Mouse (Mus musculus) kidney, postnatal 0 days (tissue): ENCODE data around the gene Lgals3bp. TPM values are rescaled to one million over a fixed set of nuclear protein-coding genes. Genes with fewer than 3 reads are reported as not detected.

Experiments
- ATAC-seq: fragments of 200-750 bp; cut with Nextera tagmentation; replicated peaks from 2 replicates; pipeline ENCODE4 v1.8.0; 2017; ENCODE audit warnings: low read depth, moderate number of reproducible peaks, moderate TSS enrichment, moderate library complexity; ENCODE audit not compliant: low FRiP score
- DNase-seq: peaks from one replicate; pipeline ENCODE4 v3.0.0-alpha.2; 2016; ENCODE audit warnings: low spot score
- H3K27ac ChIP-seq: fragments of 300-500 bp; sonication (generic); 2 replicates; pipeline ENCODE4 v1.5.1; 2014; ENCODE audit warnings: mild to moderate bottlenecking
- H3K27me3 ChIP-seq: fragments of 300-500 bp; sonication (generic); 2 replicates; pipeline ENCODE4 v1.6.1; 2014; ENCODE audit warnings: low read length, mixed read lengths; ENCODE audit not compliant: insufficient read depth
- H3K36me3 ChIP-seq: fragments of 300-500 bp; sonication (generic); 2 replicates; pipeline ENCODE4 v1.6.1; 2014; ENCODE audit warnings: low read length, mixed read lengths; ENCODE audit not compliant: insufficient read depth
- H3K4me1 ChIP-seq: fragments of 300-500 bp; sonication (generic); replicated peaks from 2 replicates; pipeline ENCODE4 v1.6.1; 2014; ENCODE audit warnings: antibody characterized with exemption, low read length, mixed read lengths; ENCODE audit not compliant: insufficient read depth
- H3K4me2 ChIP-seq: fragments of 300-500 bp; sonication (generic); 2 replicates; pipeline ENCODE4 v1.6.1; 2014; ENCODE audit warnings: mild to moderate bottlenecking, low read length, moderate library complexity, mixed read lengths
- H3K4me3 ChIP-seq: fragments of 300-500 bp; sonication (generic); replicated peaks from 2 replicates; pipeline ENCODE4 v1.5.1; 2014; ENCODE audit warnings: low read depth, low read length
- H3K9ac ChIP-seq: fragments of 300-500 bp; sonication (generic); 2 replicates; pipeline ENCODE4 v1.6.1; 2014; ENCODE audit warnings: low read depth, low read length
- H3K9me3 ChIP-seq: fragments of 300-500 bp; sonication (generic); replicated peaks from 2 replicates; pipeline ENCODE4 v1.6.1; 2016; ENCODE audit warnings: low read length, inconsistent platforms, mixed read lengths
- CTCF ChIP-seq: IDR thresholded peaks from 2 replicates; pipeline ENCODE4 v1.5.1; 2016; ENCODE audit warnings: antibody characterized with exemption, low read depth, mild to moderate bottlenecking, moderate library complexity
- WGBS: fragments of 180-500 bp; shearing (Covaris S2); extraction: QIAGEN DNeasy Blood & Tissue Kit; methylation state at CpG from one replicate; pipeline ENCODE4 v1.1.7; 2014; 5-methylcytosine and 5-hydroxymethylcytosine counted together
- polyA plus RNA-seq: library from polyadenylated mRNA; unstranded; fragments of >200 nt; fragmentation: Nextera tagmentation; extraction: Ambion mirVana; gene quantifications from 2 replicates; pipeline ENCODE4 v1.2.1, GENCODE M21; 2015

Lgals3bp gene
- polyA plus RNA-seq, 1 experiment from 2014 or later, result 80.3 TPM

- Histone ChIP-seq H3K4me3 (peak overlapping the region; percentile 85), H3K9ac (peak overlapping the region; percentile 95), H3K4me1 (peaks cover 9% of the 10 kb centered on the region; the same call in 1 of the 2 replicates), H3K27ac (peak overlapping the region; percentile 85), H3K27me3 (no peaks in the 10 kb centered on the region), H3K4me2 (peak overlapping the region; percentile 93), H3K9me3 (no peaks in the 10 kb centered on the region), H3K36me3 (0 out of 2 replicates have a peak, but pooled peaks cover 4% of the 10 kb centered on the region)
- DNase-seq (peak; percentile 95), ATAC-seq (peak; percentile 89)
- under 1% methylated on average over 41 of the region's 43 CpGs for whole genome bisulfite sequencing
- TF ChIP-seq CTCF, result peak; percentile 68
Measured at GRCm38 (mm10) chr11:118355205-118355604, 46.7 kb downstream of the Lgals3bp start.

GRCm38 (mm10) chr11:118354636-118355191 is 47.2 kb downstream of the Lgals3bp start:
- WGBS, result under 1% methylated on average over 46 of the region's 47 CpGs
- Histone ChIP-seq H3K4me2 (peak overlapping the region; percentile 93), H3K27ac (peak overlapping the region; percentile 85), H3K9ac (peak overlapping the region; percentile 95), H3K27me3 (no peaks in the 10 kb centered on the region), H3K9me3 (no peaks in the 10 kb centered on the region), H3K36me3 (0 out of 2 replicates have a peak, but pooled peaks cover 4% of the 10 kb centered on the region), H3K4me3 (peak overlapping the region; percentile 85), H3K4me1 (peaks cover 9% of the 10 kb centered on the region; the same call in 1 of the 2 replicates)
- no peak for TF ChIP-seq CTCF
- peak; percentile 37 for ATAC-seq
- peak; percentile 48 for DNase-seq

DNA sequence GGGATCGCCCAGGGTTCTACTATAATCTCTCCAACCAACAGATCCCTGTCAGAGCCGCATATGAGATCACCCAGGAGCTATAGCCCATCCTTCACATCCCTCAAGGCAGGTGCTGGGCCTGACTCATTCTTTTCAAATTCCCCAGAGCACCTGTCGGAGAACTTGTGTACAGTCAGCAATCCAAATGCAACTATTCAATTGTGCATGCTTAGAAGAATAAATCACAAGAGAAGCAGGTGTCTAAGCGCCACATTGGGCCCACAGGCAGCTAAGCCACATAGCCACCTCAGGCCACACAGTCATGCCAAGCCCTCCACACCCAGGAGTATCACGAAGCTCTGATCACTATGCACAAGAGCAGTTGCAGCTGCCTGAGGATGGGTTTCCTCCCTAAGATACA is 52.4 kb downstream of the Lgals3bp start:
- no peak overlapping the region for H3K9ac ChIP-seq
- whole genome bisulfite sequencing, result 74% methylated on average over 5 of the region's 5 CpGs
- peaks cover 39% of the 10 kb centered on the region for H3K4me1 ChIP-seq

GRCm38 (mm10) chr11:118348877-118349276 is 53.0 kb downstream of the Lgals3bp start:
- peak; percentile 75 for DNase-seq
- ATAC-seq, result 0 out of 2 replicates have a peak, but pooled peaks have one; percentile 37
- peaks cover 36% of the 10 kb centered on the region for H3K4me1 ChIP-seq

More for the DNA sequence above, 52.4 kb downstream of the Lgals3bp start:
- Histone ChIP-seq H3K9me3 (no peaks in the 10 kb centered on the region), H3K27me3 (no peaks in the 10 kb centered on the region), H3K4me3 (no peak overlapping the region), H3K36me3 (0 out of 2 replicates have a peak, but pooled peaks cover 4% of the 10 kb centered on the region), H3K27ac (peak overlapping the region; percentile 77; the same call in 1 of the 2 replicates), H3K4me2 (no peak overlapping the region)
- no peak for TF ChIP-seq CTCF
- ATAC-seq (no peak), DNase-seq (no peak)

DNA sequence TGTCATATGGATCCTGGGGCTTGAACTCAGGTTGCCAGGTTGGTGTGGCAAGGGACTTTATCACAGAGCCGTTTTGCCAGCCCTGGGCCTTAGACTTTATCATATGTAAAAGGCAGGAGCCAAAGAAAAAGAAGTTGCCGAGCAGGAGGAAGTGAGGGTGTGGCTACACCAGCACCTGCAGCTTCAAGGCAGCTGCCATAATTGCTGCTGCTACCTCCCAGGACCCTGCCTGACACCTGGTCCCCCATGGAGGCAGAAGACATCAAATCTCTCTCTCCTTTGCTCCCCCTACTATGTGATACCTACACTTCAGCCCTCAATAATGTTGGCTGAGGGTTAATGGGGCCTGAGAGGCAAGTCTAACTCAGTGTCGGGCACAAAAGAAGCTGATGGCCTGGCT is 53.5 kb downstream of the Lgals3bp start:
- DNase-seq, result no peak
- no peaks in the 10 kb centered on the region for H3K27me3 ChIP-seq
- 39% methylated on average over 3 of the region's 3 CpGs for WGBS
- H3K9me3 ChIP-seq, result no peaks in the 10 kb centered on the region
- no peak for TF ChIP-seq CTCF
- no peak overlapping the region for H3K9ac ChIP-seq
- 0 out of 2 replicates have a peak, but pooled peaks have one; percentile 3 for ATAC-seq
- no peak overlapping the region for H3K4me2 ChIP-seq
- peak overlapping the region; percentile 77 for H3K27ac ChIP-seq
- H3K4me3 ChIP-seq, result no peak overlapping the region
- 0 out of 2 replicates have a peak, but pooled peaks cover 4% of the 10 kb centered on the region for H3K36me3 ChIP-seq
- H3K4me1 ChIP-seq, result peaks cover 32% of the 10 kb centered on the region

More at GRCm38 (mm10) chr11:118348877-118349276, 53.0 kb downstream of the Lgals3bp start:
- no peaks in the 10 kb centered on the region for H3K27me3 ChIP-seq
- 21% methylated on average over 5 of the region's 5 CpGs for WGBS
- TF ChIP-seq CTCF, result no peak
- H3K4me3 ChIP-seq, result no peak overlapping the region
- 0 out of 2 replicates have a peak, but pooled peaks cover 4% of the 10 kb centered on the region for H3K36me3 ChIP-seq
- peak overlapping the region; percentile 77 for H3K27ac ChIP-seq
- no peaks in the 10 kb centered on the region for H3K9me3 ChIP-seq
- H3K9ac ChIP-seq, result no peak overlapping the region
- H3K4me2 ChIP-seq, result no peak overlapping the region

DNA sequence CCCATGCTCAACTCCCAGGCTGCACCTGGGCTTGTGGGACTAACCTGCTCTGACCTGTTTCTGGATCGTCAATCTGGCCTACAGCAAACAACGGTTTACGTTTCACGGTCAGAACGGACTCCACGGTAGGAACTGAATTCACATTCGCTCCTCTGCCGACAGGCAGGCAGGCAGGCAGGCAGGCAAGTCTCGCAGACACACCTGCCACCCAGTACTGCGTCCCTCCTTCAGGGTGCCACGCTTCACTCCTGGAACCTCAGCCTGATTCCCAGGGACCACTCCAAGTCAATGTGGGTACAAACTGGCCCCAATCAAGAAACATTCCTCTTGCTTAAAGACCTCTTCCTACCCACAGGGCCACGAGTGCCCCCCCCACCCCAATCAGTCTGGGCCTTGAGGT is 54.0 kb downstream of the Lgals3bp start:
- WGBS, result 61% methylated on average over 12 of the region's 12 CpGs
- no peak overlapping the region for H3K27ac ChIP-seq
- H3K4me2 ChIP-seq, result no peak overlapping the region
- H3K36me3 ChIP-seq, result 0 out of 2 replicates have a peak, but pooled peaks cover 4% of the 10 kb centered on the region
- H3K9me3 ChIP-seq, result no peaks in the 10 kb centered on the region
- H3K9ac ChIP-seq, result no peak overlapping the region
- H3K4me1 ChIP-seq, result peaks cover 34% of the 10 kb centered on the region
- no peak for DNase-seq
- no peak for ATAC-seq
- no peak overlapping the region for H3K4me3 ChIP-seq
- TF ChIP-seq CTCF, result no peak
- H3K27me3 ChIP-seq, result no peaks in the 10 kb centered on the region
